Mouse (Mus musculus) brain, adult 2 months (tissue): Measurements from ENCODE around the gene Nanog.

ENCODE experiments used
- DNase-seq: peaks from one replicate; pipeline ENCODE4 v3.0.0; 2011; ENCODE audit warnings: low read depth, low spot score

The Nanog gene

GRCm38 (mm10) chr6:122762480-122762879 is 55.2 kb downstream of the Nanog start:
- DNase-seq, result no peak

DNA sequence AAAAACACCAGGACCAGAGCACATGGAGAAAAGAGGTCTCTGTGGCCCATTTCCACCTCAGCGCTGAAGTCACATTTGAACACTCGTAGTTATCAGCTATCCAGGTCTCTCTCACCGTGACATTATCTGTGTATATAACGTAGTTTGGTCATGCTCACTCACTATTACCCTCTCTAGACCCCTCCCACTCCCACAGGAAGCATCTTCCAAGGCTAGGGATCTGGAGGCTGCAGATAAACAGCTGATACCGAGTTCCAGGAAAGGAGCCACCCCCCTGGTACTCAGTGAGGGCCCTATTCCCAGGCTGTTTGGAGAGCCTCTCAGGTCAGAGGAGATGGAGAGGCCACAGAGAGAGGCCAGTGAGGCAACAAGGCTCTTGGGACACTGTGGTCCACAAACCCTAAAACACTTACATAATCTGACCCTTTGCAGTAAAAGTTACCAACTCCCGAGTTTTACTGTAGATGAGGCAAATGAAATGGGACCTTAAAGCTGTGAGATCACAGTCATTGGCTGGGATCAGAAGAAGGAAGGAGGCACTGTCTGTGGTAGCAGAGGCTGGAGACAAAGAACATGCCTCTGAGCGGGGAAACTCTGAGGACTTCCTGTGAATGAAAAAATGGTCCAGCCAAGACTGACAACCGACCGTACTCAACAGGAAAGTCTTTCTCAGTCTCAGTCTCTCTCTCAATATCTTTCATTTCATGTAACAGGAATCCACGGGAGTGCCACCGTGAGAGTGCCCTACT is 55.8 kb downstream of the Nanog start:
- DNase-seq, result no peak

DNA sequence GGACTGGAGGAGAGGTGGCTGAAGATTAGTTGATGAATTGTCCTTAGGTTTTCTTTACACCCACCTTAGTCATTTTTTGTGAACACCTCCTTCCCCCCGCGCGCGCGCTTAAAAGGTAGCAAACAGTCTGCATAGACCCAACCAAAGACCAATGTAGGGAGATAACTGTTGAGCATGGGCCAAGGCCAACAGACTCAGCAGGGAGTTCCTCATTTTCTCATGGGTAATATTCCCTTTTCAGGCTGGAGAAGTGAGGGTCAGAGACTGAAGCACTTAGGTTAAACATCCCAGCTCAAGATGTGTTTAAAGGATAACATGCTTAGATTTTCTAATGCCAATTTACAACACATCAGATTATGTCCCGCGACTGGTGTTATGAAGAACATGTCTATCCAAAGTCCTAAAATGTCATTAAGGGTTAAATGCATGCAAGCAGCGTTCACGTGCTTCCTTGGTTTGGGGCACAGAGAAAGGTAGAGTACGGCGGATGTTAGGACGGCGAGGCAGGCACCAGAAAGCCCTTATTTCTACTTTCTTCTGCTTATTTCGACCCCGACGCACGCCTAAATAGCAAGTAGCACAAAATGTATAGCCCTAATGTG is 56.7 kb downstream of the Nanog start:
- DNase-seq, result no peak
